Mouse (Mus musculus) cerebellum, adult 2 months (tissue): ENCODE results near the gene Cadps. TPM values are rescaled to one million over a fixed set of nuclear protein-coding genes. Genes with fewer than 3 reads are reported as not detected.

Source experiments
- DNase-seq, 2 experiments: peaks; one replicate each; pipeline ENCODE4 v3.0.0; 2021
- H3K27ac ChIP-seq: fragments of 200-500 bp; 2 replicates; pipeline ENCODE4 v1.5.1; 2012; ENCODE audit warnings: low read length, control low read depth, inconsistent platforms; ENCODE audit not compliant: insufficient read depth
- H3K27me3 ChIP-seq: fragments of 200-500 bp; 2 replicates; pipeline ENCODE4 v1.6.1; 2012; ENCODE audit warnings: inconsistent platforms, mild to moderate bottlenecking, low read length, moderate library complexity; ENCODE audit not compliant: control insufficient read depth, insufficient read depth
- H3K4me1 ChIP-seq: fragments of 200-500 bp; 2 replicates; pipeline ENCODE4 v1.6.1; 2011; ENCODE audit warnings: low read length; ENCODE audit not compliant: control insufficient read depth, insufficient read depth
- H3K4me3 ChIP-seq: fragments of 200-500 bp; replicated peaks from 2 replicates; pipeline ENCODE3; 2011; ENCODE audit warnings: mild to moderate bottlenecking, low read depth, low read length, control low read depth; ENCODE audit not compliant: insufficient read depth
- CTCF ChIP-seq: fragments of 200-500 bp; IDR thresholded peaks from 2 replicates; pipeline ENCODE4 v1.5.1; 2011; ENCODE audit warnings: low read depth, mild to moderate bottlenecking, control low read depth, low read length, moderate library complexity, borderline replicate concordance; ENCODE audit not compliant: insufficient read depth
- POLR2A ChIP-seq: fragments of 200-500 bp; IDR thresholded peaks from 2 replicates; pipeline ENCODE4 v1.6.1; 2011; ENCODE audit warnings: low read length, control low read depth, borderline replicate concordance; ENCODE audit not compliant: insufficient read depth
- WGBS: fragments of 180-500 bp; shearing (Covaris S2); methylation state at CpG from one replicate; pipeline ENCODE4 v1.1.7; 2018; 5-methylcytosine and 5-hydroxymethylcytosine counted together
- polyA plus RNA-seq: library from polyadenylated mRNA; depleted of rRNA; stranded (reverse); fragments of >200 nt; gene quantifications from 2 replicates; pipeline ENCODE4 v1.2.3, GENCODE M21; 2012

Gene Cadps
- polyA plus RNA-seq, 1 experiment, result 165 TPM

DNA sequence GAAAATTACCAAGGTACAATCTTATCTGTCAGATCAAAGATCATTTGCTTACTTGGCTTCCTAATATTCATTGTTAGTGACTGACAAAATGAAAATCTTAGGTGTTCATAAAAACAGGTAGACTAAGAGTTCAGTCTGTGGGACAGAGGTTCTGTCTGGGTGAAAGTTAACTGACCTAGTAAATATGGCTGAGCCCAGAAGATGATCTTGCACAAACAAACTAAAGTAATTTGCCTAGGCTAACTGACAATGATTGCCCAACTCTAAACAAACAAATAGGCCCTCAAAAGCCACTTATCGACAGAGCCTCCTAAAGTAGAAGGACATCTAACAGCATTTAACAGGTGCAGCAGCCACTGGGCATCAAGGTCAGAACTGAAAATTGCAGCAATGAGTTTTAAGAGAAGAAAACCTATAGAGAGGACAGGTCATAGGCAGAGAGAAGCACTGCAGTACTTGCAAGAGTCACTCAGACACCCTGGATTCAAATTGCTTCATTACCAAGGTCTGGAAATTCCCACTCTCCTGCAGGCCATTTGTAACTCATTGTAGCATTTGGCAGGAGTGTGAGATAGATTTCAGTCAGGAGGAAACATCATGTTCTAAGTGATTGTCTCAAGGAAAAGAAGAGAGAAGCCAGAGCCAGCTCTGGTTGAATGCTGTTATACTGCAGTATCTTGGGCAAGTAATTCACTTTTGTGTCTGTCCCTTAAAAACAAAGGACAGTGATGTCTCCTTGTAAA, 100.3 kb downstream of the Cadps start:
- 91% methylated on average over 1 of the region's 1 CpGs for WGBS
- Histone ChIP-seq H3K4me1 (no peaks in the 10 kb centered on the region), H3K4me3 (no peak overlapping the region), H3K27ac (no peak overlapping the region), H3K27me3 (no peaks in the 10 kb centered on the region; the same call in 1 of the 2 replicates)
- no peak for DNase-seq
- TF ChIP-seq CTCF (no peak), POLR2A (no peak)

DNA sequence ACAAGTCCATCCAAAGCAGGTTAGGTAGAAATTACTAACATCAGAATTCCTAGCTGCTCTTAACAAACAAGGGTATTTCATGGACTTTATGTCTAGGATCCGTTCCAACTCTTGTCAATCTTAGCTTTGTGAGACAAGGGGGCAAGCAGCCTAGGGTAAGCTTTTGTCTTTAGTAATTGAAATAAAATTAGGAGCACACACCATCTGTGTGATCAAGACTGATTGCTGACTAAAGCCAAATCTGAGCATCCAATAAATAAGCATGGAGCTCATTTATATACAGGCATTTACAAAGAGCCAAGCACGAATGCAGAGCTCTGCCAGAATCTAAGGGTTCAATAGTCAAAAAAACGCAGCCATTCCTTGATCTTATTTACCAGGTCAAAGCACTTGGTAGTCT, 104.1 kb downstream of the Cadps start:
- Histone ChIP-seq H3K4me3 (no peak overlapping the region), H3K4me1 (no peaks in the 10 kb centered on the region), H3K27me3 (no peaks in the 10 kb centered on the region; the same call in 1 of the 2 replicates), H3K27ac (no peak overlapping the region)
- TF ChIP-seq POLR2A, result no peak
- TF ChIP-seq CTCF, result no peak
- WGBS, result 41% methylated on average over 3 of the region's 3 CpGs
- DNase-seq, result no peak

DNA sequence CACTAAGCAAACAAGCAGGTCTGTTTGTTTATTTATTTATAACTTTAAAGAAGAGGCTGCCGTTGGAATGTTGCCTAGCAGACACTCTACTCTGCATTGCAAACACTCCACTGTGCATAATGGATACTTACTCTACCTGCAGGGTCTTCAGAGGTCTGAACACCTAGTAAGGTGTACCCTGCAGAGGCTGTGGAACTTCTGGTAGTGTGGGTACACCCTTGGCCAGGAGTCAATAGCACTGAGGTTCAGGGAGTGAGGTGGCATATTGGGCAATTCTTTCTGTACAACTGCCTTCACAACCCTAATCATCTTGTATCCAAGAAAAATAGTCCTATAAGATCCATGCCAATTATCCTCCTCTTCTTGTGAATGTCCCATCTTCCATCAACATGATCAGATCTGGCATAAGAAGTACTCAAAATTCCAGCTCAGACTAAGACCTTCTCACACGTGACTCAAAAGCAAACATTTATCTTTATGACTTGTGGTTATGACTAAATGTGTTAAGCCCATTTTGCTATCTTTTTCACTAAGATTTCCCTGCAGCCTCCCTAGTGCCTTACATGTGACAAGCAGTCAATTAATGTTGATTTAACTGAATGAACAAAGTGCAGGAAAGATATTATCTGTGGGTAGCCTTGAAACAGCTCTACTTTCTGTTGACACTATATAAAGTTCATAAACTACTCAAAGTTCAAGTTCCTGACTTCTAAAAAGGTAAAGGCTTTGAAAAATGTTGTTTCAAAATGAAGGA, 106.8 kb downstream of the Cadps start:
- DNase-seq, result no peak
- Histone ChIP-seq H3K27ac (no peak overlapping the region), H3K27me3 (no peaks in the 10 kb centered on the region), H3K4me1 (no peaks in the 10 kb centered on the region), H3K4me3 (no peak overlapping the region)
- 83% methylated on average over 2 of the region's 2 CpGs for WGBS
- TF ChIP-seq CTCF, result no peak
- no peak for TF ChIP-seq POLR2A

GRCm38 (mm10) chr14:12707395-12707794, 115.5 kb downstream of the Cadps start:
- DNase-seq, result no peak
- 93% methylated on average over 3 of the region's 3 CpGs for WGBS
- TF ChIP-seq CTCF (no peak), POLR2A (no peak)
- Histone ChIP-seq H3K4me3 (no peak overlapping the region), H3K27me3 (no peaks in the 10 kb centered on the region), H3K4me1 (no peaks in the 10 kb centered on the region; the same call in 1 of the 2 replicates), H3K27ac (no peak overlapping the region)

GRCm38 (mm10) chr14:12704461-12704860, 118.4 kb downstream of the Cadps start:
- TF ChIP-seq POLR2A, result no peak
- TF ChIP-seq CTCF, result no peak
- no peak overlapping the region for H3K27ac ChIP-seq
- no peak overlapping the region for H3K4me3 ChIP-seq
- 6% methylated on average over 2 of the region's 2 CpGs for WGBS
- H3K27me3 ChIP-seq, result no peaks in the 10 kb centered on the region
- DNase-seq, result peak in 1 of 2 experiments; percentile 57
- no peaks in the 10 kb centered on the region; the same call in 1 of the 2 replicates for H3K4me1 ChIP-seq

DNA sequence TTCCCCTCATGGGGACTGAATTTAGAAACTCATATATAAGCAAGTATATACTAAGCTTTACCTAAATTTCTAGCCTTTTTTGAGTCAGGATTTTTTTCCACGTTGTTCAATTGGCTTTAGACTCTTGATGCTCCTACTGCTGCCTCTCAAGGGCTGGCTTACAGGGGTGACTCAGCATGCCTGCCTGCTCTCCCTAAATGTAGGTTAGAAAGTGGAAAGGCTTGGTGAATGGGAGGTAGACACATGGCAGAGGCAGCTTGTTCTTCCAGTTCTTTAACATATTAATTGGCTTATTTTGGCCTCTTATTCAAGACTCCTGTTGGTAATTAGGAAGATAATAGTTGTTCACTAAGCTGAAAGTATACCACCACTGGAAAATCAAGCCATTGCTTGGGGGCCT, 132.7 kb downstream of the Cadps start:
- TF ChIP-seq CTCF (no peak), POLR2A (no peak)
- DNase-seq, result no peak
- Histone ChIP-seq H3K27ac (no peak overlapping the region), H3K27me3 (no peaks in the 10 kb centered on the region), H3K4me3 (no peak overlapping the region), H3K4me1 (peaks cover 2% of the 10 kb centered on the region)
- WGBS, result 38% methylated on average over 1 of the region's 1 CpGs

- Histone ChIP-seq H3K4me3 (no peak overlapping the region), H3K4me1 (peaks cover 11% of the 10 kb centered on the region; the same call in 1 of the 2 replicates), H3K27me3 (no peaks in the 10 kb centered on the region), H3K27ac (no peak overlapping the region)
- WGBS, result 89% methylated on average over 3 of the region's 3 CpGs
- no peak for DNase-seq
- TF ChIP-seq CTCF, result no peak
- TF ChIP-seq POLR2A, result no peak
Observed at GRCm38 (mm10) chr14:12685015-12685414, 137.9 kb downstream of the Cadps start.
